Mouse (Mus musculus) kidney, postnatal 10 days (tissue): ENCODE data around the gene Apol7a.
"Not testable (repeated sequence)": the region's sequence is repeated elsewhere in the genome, so short reads cannot be mapped to it uniquely, and the experiment has no call there.

Source experiments
- DNase-seq: peaks from one replicate; pipeline ENCODE4 v3.0.0; 2021; ENCODE audit warnings: mixed read lengths

Apol7a gene

DNA sequence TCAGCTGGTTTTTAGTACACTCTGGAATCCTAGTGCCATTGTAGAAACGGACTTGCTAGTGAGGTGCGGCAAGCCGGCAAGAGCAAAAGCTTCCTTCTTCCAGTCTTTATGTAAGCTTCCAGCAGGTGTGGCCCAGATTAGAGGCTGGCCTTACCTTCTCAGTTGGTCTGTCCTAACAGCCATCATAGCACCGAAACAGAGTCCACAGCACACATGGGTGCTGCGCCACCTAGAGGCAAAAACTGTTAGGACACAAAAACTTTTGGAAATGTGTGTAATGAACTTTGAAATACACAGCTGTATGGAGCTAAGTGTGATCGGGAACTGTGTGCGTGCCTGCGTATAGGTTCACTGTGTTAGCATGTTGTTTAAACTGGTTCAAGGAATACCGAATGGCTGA lies at the start of gene Apol7a:
Gene Apol7a (minus strand): TSS at position 84 of the 400 bp plus-strand sequence.
- not testable (repeated sequence) for DNase-seq

DNA sequence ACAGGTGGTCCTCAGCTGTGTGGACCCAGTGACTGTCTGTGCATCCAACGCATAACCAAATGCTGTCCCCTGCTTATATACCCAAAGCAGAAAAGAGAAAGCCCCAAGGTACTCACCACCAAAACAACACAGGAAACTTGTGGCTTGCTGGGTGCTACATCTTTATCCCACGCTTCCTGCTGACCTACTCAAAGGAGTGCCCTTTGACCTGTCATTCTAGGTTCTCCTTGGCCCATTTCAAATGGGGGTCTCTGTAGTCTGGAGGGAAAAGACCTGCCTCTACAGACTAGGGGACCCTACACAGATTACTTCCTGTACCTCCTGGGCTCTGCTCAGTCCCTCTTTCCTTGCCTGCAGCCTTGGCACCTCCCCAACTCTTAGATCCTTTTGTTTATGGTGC lies 48.5 kb upstream of the Apol7a start, which contains the start of gene Apol7b:
Gene Apol7b (minus strand): TSS at position 101 of the 400 bp plus-strand sequence.
- not testable (repeated sequence) for DNase-seq

DNA sequence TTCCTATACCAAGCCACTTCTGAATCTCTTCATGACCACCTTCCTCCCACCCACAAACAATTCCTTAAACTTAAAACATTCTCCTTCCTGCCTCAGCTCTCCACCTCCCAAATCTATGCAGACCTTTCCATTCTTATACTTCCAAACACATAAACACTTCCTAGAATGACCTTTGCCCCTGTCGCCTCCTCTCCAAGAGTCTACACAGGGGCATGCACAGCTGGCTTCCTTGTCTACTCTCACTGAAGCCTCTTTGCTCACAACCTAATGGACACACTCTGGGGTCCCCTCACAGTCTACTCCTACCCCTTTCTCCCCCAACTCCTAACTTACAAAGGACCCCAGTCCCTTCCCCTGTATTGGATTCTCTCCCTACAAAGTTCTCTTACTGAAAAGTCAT lies 46.8 kb upstream of the Apol7a start:
- DNase-seq, result not testable (repeated sequence)

DNA sequence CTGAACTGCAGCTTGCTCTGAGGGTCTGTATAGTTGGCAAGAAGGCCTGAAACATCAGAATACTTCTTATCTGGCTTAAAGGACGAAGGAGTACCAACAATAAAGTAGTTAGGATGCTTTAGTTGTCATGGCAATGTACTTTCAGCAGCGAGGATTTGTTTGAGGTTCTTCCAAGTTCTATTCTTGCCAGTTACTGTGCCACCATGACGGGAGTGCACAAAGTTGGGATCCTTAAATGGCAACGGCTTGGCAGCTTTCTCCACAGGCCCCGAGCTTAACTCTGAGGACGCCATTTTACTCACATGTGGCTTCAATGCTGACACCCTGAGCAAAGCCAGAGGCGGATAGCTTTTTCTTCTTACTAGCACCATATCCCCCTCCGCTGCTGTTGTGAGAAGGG lies 45.8 kb upstream of the Apol7a start:
- not testable (repeated sequence) for DNase-seq

DNA sequence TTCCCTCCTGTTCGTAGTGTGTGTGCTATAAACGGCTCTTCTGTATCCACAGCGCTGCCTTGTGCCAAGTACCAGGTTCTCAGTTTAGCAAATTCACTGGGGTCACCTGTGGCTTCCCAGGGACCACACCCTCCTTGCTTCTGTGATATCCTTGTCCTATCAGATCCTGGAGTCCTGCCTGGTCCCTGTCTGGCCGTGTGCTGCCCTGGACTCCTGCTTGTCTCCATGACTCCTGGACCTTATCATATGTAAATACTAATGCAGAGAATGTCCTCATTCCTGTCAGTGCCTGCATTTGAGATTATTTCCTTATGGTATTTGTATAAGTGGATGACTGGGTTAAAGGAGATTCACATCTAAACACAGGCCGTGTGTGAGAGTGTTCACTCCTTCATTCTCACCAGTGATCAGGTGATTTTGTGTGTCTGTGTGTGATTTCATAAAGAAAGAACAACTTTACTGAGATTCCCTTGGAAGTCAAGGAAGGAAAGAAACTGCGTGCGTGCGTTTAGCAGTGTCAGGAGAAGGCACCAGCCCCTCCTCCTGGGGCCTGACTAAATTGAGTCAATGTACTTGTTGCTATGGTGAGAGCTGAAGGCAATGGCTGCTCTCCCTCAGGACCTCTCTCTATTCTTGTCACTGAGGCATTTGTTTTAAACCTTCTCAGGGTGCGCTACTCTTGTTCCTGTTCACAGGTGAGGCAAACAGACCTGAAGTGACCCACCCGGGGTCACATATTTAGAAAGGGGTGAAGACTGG lies 30.0 kb upstream of the Apol7a start:
- DNase-seq, result not testable (repeated sequence)

DNA sequence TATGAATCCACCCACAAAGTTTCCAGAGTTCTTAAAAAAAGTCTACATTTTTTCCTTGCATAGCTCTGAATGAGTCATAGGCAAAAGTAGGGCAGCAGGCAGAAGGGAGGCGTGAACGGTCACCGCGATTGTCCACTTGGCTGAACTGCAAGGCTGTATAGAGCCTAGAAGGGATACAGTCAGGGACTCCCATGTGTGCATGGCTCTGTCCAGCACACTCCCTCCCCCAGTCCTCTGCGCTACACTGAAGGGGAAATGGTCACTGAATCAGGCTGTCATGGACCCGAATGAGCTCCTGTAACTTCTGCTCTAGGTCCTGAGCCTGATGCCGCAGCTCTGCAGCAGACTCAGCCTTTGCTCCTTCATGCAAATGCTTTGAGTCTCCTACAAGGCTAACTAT lies 24.0 kb upstream of the Apol7a start:
- peak; percentile 19 for DNase-seq

DNA sequence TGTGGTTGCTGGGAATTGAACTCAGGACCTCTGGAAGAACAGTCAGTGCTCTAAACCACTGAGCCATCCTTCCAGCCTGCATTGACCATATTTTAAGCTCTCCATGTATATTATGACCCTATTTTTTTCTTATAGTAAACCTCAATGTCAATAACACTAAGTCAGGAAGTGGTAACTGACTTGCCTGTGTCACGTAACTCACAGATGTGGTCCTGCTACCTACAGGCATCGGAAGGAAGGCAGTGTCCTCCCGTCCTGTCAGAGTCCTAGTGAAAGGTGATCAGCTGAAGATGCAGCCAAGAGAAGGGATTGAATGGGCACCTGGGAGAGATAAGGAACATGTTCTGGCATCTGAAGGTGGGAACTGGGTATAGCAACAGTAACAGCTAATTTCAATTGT lies 20.7 kb upstream of the Apol7a start:
- not testable (repeated sequence) for DNase-seq

DNA sequence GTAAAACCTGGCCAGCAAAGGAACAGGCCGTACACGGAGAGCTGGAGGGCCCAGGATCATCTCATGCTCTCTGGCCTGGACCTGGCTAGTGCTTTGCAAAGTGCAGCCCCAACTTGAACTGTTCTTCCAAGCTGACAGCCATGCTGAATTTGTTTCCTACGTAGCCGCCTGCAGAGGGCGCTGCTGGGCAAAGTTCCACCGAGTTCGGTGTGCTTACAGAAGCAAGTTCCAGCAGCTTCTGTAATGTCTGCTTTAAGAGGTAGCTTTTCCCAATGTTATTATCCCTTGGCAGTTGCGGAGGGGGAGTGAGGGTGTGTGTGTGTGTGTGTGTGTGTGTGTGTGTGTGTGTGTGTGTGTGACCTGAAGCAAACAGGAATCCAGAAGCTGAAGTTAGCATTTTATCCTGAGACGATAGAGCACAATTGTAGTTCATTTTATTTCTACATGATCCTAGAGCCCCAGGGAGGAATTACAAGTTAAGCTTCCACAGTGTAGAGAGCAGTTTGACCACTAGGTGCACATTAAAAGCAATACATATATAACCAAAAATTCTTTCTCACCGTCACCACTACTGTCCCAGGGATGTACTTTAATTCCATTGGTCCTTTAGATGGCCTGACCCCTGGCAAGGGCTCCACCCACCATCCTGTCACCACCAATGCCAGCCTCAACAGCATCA lies 17.9 kb upstream of the Apol7a start:
- DNase-seq, result not testable (repeated sequence)

DNA sequence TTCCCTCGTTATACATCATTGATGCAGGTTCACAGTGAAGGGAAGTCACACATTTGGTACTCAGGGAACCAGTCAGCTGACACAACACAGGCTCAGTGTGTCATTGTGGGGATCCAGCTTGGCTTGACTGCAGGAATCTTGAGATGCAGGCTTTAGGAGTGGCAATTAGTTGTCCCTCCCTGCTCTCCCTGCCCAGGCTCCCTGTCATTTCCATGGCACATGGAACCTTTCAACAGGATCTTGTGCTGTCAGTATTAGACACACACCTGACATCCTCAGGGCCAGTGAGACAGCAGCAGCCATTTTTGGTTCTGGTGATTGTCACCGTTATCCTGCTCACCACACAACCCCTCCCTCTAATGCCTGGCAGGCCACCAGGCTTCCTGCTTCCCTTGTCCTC lies 16.7 kb upstream of the Apol7a start:
- DNase-seq, result not testable (repeated sequence)

DNA sequence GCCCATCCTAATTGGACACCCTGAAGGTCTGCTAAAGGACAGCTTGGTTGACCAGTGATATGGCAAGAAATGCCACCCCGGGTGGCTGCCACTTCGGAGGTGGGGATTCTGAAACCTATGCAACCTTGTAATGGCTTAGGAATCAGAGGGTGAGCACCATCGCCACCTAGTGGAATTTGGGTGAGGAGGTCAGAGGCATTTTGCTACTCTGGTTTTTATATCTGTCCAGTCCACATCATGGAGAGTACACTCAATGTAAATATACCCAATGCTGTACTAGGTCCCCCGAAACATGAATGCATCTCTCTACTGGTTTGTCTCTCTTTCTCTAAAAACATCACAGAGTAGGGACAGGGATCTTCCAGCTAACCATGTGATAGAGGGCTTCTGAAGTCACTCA lies 13.8 kb upstream of the Apol7a start:
- not testable (repeated sequence) for DNase-seq

DNA sequence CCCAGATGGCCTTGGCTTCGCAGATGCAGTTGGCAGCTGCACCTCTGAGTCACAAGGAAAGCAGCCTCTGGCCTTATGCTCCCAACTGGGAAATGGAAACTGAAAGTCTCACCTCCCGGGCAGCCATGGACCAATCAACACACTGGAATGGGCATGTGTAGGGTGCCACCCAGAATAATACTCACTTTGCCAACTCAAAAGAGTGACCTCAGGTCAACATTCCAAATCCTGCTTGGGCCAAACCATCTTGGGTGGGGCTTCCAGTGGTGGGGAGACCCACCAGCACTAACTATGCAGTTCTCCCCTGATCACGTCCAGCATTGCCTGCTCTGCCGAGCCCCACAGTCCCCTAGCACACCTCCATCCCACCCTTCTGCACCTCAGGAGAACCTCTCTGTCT lies 12.1 kb upstream of the Apol7a start, which contains the start of gene Apol9a:
Gene Apol9a (minus strand): TSS at position 101 of the 400 bp plus-strand sequence.
- not testable (repeated sequence) for DNase-seq

DNA sequence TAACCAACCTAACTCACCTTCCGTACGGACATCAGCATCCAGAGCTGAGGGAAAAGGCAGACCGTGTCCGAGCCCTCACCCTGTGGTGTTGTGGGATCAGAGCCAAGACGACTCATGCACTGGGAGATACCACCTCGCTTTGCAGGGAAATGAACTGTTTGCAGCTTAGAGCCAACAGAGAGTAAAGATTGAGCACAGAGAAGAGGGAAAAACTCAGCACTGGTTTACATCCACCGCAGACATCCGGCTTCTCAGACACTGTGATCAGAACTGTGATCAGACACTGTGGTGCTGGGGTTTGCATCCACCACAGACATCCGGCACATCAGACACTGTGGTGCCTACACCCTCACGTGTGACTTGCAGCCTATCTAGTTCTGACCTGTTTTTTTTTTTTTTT lies 7.5 kb upstream of the Apol7a start:
- peak; percentile 1 for DNase-seq

DNA sequence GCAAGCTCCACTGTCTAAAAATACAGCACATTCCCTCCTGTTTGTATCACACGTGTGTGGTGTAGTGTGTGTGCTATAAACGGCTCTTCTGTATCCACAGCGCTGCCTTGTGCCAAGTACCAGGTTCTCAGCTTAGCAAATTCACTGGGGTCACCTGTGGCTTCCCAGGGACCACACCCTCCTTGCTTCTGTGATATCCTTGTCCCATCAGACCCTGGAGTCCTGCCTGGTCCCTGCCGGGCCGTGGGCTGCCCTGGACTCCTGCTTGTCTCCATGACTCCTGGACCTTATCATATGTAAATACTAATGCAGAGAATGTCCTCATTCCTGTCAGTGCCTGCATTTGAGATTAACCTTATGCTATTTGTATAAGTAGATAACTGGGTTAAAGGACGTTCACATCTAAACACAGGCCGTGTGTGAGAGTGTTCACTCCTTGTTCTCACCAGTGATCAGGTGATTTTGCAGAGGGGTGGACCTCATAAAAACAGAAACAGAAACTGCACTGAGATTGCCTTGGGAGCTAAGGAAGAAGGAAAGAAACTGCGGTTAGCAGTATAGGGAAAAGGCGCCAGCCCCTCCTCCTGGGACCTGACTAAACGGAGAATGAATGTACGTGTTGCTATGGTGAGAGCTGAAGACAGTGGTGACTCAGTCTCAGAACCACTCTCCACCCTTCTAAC lies 1.3 kb downstream of the Apol7a start:
- DNase-seq, result not testable (repeated sequence)

DNA sequence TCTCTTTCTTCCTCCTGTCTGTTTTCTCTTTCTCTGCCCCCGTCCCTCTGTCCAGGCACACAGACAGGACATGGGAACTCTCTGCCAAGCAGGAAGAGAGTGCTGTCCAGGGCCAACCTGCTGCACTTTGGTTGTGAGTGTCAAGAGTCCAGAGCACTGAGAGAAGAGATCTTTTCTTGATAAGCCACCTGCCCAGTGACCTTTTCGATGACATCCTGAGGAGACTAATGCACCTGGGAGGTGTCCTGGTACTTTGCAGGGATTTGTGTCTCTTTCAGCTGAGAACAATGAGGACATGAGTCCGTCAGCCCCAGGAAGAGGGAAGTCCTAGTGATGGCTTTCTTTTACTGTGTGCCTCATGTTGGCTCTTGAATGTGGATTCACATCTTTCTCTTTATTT lies 5.1 kb downstream of the Apol7a start:
- DNase-seq, result not testable (repeated sequence)

DNA sequence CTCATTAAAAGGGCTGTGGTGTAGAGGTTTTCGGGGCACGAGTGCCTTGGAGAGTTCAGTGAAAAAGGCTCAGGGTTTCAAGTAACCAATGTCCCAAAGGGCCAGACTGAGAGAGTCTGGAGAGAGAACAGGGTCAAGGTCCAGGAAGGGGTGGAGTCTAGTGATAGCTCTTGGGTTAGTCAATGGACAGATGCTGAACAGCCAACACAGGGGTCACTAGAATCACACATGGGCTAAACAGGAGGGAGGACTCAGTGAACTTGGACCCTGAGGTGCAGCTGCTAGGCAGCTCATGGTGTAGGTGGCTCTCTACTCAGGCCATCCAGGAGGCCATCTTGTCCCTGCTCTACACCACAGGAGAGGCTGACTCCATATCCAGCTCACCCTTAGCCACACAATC lies 11.4 kb downstream of the Apol7a start:
- no peak for DNase-seq

DNA sequence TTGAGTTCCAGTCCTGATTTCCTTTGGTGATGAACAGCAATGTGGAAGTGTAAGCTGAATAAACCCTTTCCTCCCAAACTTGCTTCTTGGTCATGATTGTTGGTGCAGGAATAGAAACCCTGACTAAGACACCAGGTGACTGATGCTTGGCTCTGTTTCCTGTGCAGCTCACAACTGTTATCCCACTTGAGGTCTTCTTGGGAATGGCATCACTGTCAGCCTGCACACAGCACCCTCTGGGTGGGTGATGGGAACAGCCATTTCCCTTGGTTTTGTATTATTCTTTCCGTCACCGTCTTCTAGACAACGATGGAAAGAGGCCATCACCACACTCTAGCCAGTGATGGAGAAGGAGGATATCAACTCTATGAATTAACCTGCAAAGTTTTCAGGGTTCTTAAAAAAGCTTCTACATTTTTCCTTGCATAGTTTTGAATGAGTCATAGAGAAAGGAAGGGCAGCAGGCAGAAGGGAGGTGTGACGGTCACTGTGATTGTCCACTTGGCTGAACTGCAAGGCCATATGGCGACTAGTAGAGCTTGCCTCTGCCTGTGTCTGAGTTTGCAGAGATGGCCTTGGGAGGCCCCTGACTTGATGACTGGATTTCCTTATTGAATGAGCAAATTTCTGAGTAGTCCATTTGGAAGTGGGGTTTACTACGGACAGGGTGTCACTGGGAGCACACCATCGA lies 14.4 kb downstream of the Apol7a start:
- DNase-seq, result no peak

DNA sequence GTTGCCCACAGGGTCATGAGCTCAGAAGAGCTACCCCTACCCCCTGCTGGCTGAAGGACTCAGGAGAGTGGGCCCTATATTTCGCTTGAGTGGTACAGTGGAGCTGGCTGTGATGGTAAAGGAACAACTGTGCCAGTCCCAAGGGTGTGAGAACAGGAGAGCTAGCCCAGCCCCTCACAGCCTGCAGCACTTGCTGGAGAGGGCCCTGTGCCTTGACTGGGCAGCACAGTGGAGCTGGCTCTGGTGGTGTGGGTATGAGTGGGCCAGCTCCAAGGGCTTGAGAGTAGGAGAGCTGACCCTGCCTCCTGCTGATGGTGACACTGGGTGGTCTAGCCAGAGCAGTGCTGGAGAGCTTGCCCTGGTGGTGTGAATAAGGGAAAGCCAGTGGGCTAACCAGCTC lies 16.0 kb downstream of the Apol7a start:
- DNase-seq, result no peak

DNA sequence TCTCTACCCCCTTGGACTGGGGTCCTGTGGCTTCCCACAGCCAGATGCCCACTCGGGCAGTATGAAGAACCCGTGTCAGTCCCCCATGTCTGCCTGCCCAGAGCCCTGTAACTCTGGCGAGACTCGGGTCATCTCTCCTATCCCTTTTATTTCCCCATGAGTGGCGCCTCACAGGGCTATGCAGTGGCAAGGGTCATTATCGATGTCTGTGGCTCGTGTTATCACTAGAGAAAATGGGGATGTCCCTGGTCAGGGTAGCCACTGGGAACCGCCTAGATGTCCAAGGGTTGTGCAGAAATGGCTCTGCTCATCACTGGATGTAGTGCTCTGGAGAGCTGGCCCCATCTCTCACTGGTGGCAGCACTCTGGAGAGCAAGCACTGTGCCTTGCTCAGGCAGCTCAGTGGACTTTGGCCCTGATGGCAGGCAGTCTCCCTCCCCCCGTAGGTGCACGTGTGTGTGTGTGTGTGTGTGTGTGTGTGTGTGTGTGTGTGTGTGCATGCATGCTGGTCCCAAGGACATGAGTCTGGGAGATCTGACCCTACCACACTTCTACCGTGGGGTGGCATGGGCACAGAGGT lies 16.5 kb downstream of the Apol7a start:
- DNase-seq, result no peak

DNA sequence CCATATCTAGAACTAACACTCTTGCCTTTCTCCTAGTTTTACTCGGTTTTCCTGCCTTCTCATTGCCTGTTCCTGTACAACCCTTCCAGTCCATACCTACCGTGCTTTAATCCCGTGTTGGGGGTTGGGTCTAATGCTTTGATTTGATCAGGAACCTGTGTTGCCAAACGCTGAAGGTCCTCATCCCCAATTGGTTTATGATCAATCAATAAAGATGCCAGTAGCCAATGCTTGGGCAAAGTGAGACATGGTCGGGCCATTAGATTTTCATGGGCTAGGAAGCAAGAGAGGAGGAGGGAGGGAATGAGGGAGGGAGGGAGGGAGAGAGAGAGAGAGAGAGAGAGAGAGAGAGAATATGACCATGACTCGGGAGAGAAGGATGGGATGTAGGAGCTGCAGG lies 17.4 kb downstream of the Apol7a start:
- DNase-seq, result no peak

DNA sequence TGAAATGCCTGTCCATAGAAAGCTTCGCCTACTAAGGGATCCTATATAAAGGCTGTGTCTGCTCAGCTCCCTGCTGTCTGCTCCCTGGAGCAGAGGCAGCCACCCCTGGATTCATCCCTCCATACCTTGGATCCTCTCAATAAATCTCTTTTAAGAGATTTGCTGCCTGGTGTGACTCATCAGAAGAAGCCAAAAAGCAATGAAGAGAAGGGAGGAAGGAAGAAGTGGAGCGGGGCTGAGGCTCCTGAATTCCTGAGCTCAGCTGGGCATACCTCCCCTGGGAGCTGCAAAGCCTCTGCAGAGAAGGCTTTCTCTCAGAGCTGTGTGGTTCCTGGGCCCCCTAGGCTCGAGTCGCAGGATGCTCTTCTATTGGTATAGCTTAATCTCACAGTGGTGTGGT lies 19.0 kb downstream of the Apol7a start:
- no peak for DNase-seq

DNA sequence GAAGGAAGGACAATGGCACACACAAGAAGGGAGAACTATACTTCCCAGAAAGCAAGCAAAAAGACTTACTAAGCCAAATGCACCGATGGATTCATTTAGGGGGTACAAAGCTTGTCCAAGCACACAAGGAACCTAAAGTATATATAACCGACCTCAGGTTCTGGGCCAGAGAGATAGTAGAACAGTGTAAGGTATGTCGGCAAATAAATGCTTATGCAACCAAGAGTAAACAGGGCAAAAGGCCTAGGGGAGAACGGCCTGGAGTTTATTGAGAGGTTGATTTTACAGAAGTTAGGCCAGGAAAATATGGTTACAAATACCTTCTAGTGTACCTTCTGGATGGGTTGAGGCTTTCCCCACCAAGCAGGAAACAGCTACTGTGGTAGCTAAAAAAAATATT lies 21.5 kb downstream of the Apol7a start:
- no peak for DNase-seq

DNA sequence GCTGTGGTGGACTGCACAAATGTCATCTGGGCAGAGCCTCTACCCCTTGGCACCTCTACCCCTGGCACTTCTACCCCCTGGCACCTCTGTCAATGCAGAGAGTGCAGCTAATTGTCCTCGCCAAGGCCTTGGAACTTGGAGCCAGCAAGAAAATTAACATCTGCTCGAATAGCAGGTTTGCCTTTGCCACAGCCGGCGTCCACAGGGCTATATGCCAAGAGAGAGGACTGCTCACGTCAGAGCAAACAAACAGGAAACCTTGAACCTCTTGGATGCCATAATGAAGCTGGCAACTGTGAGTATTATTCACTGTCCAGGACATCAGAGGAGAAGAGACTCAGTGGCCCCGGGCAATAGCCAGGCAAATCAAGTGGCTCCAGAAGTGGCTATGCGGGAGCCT lies 22.0 kb downstream of the Apol7a start:
- no peak for DNase-seq

DNA sequence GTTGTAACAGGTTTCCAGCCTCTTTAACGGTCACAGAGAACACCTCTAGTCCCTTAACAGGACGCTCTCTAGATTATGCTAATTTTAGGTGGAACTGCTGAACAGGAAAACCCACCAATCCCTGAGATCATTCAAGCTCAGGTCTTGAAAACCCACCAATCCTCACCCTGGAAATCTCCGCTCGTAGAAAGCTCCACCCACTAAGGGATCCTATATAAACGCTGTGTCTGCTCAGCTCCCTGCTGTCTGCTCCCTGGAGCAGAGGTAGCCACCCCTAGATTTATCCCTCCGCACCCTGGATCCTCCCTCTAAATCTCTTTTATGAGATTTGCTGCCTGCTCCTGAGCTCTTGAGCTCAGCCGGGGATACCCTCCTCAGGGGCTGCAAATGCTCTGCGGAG lies 28.3 kb downstream of the Apol7a start:
- no peak for DNase-seq
